Mouse (Mus musculus) heart, postnatal 4 days (tissue): Measurements from ENCODE around the gene Zfpl1. TPM values are rescaled to one million over a fixed set of nuclear protein-coding genes. Genes with fewer than 3 reads are reported as not detected.
"Not testable (repeated sequence)": the region's sequence is repeated elsewhere in the genome, so short reads cannot be mapped to it uniquely, and the experiment has no call there.

Experiments used
- DNase-seq: peaks from one replicate; pipeline ENCODE4 v3.0.0; 2021
- total RNA-seq, 2 experiments: library from RNA; stranded (reverse); gene quantifications; 2 replicates each; pipeline ENCODE4 v1.2.3; 2021

The Zfpl1 gene
- 10 to 100 TPM; 25.8 to 28.3 TPM for total RNA-seq

DNA sequence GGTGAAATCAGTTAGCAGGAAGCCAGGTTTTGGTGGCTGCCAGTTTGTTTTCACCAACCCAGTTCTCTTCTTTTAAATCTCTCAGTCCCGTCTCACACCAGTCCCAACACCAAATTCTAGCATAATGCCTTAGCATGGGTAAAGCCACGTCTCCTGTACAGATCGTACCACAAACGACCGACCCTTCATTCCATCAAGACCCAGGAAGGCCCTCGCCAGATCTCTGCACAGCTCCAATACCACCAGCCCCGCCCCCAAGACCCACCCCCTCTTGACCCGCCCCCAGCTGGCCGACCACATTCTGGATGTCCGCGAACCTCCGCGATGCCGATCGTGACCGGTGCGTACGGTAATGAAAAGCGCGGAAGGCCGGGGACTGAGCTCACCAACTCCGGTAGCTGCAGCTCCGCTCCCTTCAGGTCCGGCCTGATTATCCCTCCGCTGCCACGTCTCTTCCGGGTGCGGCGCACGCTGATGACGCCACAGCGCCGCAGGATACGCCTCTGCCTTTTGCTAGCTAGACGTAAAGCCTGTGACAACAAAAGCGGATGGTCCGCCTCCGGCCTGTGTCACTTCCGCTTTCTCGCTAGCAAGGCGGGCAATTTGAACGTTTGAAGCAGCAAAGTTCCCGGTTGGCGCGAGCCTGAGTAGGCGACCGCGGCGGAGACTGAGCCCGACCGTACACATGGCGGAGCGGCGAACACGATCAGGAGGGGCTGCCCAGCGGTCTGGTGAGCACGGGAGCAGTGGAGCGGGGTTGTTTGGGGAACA lies at the start of gene Zfpl1, which contains the start of gene Cdca5:
Gene Zfpl1 (minus strand): TSS at position 479 of the 771 bp plus-strand sequence.
Gene Cdca5 (plus strand): TSS at position 506 of the 771 bp plus-strand sequence.
- peak; percentile 96 for DNase-seq

GRCm38 (mm10) chr19:6133197-6133596 lies 48.4 kb upstream of the Zfpl1 start:
- not testable (repeated sequence) for DNase-seq

DNA sequence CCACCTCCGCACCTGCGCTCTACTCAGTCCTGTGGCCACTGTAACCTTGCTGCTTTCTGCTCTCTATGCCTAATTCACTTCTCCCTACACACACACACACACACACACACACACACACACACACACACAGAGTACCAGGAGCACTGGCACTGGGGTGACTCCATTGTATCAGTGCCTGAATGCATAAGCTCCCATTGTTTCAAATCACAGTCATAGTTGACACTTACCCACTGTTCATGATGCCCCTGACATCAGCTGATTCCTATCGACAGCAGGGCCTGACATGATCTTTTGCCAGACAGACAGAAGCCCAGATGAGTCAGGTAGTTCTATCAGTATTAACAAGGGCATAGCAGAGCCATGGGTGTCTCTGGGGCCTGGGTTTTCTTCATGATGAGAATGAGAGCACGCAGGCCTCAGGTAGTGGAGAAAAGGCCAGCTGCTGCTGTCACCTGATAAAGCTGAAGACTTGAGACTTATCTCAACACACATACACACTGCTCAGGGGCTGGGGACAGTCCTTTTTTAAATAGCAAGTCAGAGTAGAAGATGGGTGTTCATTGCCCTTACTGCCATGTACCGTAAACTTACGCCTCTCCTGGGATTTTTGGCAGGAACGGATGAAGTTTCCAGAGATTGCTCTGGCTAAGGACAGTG lies 47.5 kb upstream of the Zfpl1 start:
- DNase-seq: no peak

- DNase-seq: not testable (repeated sequence)
Observed at GRCm38 (mm10) chr19:6130414-6131128, 45.8 kb upstream of the Zfpl1 start.

- peak; percentile 95 for DNase-seq
Observed at GRCm38 (mm10) chr19:6127760-6128341, 43.1 kb upstream of the Zfpl1 start, which contains the start of gene Snx15. Gene Snx15 (minus strand): TSS chr19:6128304.

GRCm38 (mm10) chr19:6126789-6127580 lies 42.2 kb upstream of the Zfpl1 start:
- no peak for DNase-seq

DNA sequence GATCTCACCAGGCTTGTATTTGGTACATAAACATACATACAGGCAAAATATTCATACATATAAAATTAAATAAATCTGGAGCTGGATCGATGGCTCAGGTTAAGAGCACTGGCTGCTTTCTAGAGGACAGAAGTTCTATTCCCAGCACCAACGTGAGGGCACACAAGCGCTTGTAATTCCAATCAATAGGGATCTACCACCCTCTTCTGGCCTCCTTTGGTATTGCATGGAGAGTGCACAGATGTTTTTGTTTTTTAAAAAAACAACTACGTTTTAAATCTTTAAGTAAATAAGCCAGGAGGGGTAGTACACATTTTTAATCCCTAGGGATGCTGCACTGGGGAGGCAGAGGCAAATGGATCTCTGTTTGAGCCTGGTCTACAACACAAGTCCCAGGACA lies 41.5 kb upstream of the Zfpl1 start:
- peak; percentile 68 for DNase-seq

GRCm38 (mm10) chr19:6124898-6125297 lies 40.1 kb upstream of the Zfpl1 start:
- no peak for DNase-seq

DNA sequence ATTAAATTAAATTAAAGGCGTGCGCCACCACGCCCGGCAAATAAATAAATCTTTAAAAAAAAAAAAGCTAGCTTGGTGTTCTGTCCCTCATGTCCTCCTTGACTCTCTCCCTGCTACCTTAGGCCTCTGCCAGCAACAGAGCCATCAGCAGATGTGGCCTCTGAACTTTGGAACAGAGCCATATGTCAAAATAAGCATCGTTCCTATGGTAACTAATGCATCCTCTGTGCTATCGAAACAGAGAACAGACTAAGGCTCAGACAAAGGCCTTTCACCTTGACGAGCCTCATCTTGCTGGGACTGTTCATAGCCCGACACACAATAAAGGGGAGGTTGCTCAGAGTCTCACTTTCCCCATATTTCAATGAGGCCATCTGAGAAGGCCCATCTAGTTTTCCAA lies 38.6 kb upstream of the Zfpl1 start:
- no peak for DNase-seq

GRCm38 (mm10) chr19:6121761-6122160 lies 37.0 kb upstream of the Zfpl1 start:
- no peak for DNase-seq

- no peak for DNase-seq
Observed at GRCm38 (mm10) chr19:6118677-6119185, 34.0 kb upstream of the Zfpl1 start.

- DNase-seq: peak; percentile 89
Observed at GRCm38 (mm10) chr19:6117986-6118676, 33.4 kb upstream of the Zfpl1 start, which contains the start of gene Sac3d1. Gene Sac3d1 (minus strand): TSS chr19:6118650.

- no peak for DNase-seq
Observed at GRCm38 (mm10) chr19:6117346-6117985, 32.7 kb upstream of the Zfpl1 start.

GRCm38 (mm10) chr19:6116113-6116850 lies 31.5 kb upstream of the Zfpl1 start:
- DNase-seq: peak; percentile 55

GRCm38 (mm10) chr19:6113116-6113515 lies 28.4 kb upstream of the Zfpl1 start:
- no peak for DNase-seq

- DNase-seq: no peak
Observed at GRCm38 (mm10) chr19:6105586-6105985, 20.8 kb upstream of the Zfpl1 start, which contains the start of gene Naaladl1. Gene Naaladl1 (plus strand): TSS chr19:6105782.

GRCm38 (mm10) chr19:6104476-6104875 lies 19.7 kb upstream of the Zfpl1 start:
- no peak for DNase-seq

DNA sequence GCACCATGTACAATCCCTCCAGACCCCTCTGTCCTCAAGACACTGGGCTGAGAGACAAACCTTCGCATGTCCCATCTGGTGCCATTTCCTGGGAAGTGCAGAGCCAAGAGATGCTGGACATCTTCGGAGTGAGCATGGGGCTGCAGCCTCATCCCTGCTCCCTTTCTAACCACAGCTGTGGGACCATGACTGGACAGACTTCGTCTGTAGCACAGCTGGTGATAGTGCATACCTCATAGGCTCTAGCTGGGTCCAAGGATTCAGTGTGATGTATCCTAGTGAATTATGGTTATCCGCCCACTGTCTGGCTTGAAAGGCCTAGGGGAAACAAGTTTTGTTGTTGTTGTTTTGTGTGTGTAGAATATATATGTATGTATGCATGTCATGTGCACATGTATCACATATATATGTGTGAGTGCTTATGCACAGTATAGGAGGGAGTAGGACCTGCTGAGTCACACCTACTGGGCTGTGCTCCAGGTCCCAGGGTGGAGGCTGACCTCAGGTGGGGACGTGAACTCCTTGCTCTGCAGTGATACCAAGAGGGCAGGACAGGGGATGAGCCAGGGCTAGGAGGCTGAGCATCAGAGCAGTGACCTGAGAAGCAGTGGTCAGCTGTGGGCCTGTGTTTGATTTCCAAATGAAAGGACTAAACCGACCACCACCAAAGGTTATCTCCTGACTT lies 17.6 kb upstream of the Zfpl1 start:
- no peak for DNase-seq

- DNase-seq: no peak
Observed at GRCm38 (mm10) chr19:6101186-6101585, 16.4 kb upstream of the Zfpl1 start.
